Mouse (Mus musculus) T-cell, adult 2 months (primary cell): ENCODE measurements around the gene Rgs16.
A peak's percentile ranks its signal among the peaks of the same experiment; 100 is the strongest.
"Not testable (repeated sequence)": the region's sequence is repeated elsewhere in the genome, so short reads cannot be mapped to it uniquely, and the experiment has no call there.

Source experiments
- DNase-seq: peaks from one replicate; pipeline ENCODE4 v3.0.0; 2022; ENCODE audit warnings: low spot score

Rgs16 gene

DNA sequence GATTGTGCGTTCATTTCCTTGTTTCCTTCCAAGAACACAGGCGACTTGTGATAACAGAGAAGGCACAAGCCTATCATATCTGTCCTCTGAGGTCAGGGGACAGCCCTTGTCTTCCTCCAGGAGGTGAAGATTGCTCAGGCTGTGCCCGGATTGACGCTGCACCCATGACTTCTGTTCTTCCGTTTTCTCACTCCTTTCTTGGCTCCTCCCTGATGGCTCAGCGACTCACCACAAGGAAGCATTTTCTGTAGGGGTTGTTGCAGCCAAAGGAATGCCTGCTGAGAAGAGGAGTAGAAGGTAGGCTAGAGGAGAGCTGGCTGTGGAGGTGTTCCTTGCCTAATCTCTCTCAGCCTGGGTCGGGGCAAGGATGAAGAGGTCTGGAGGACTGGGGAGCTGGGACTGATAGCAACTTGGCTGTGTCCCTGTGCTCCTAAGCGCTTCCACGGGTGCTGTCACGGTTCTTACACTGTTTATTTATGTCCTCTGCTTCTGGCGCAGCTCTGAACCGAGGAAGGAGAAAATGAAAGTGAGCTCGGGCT is 11.7 kb downstream of the Rgs16 start:
- peak; percentile 81 for DNase-seq

DNA sequence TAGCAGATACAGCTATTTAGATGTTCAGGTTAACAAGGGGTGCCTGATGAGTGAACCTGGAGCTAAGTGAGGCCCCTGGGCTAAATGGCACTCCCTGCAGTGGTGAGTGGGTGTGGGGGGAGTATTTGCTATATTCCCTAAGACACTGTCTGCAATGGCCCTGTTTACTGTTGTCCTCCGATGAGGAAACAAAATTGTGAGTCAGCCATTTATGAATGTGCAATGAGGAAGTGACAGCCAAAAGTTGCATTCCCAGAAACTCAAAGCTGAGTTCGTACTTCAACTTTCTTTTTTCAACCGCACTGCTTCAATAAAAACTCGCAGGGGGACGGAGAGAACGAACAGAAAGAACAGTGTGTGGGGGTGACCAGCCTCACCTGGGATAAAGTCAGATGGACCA is 12.4 kb downstream of the Rgs16 start:
- no peak for DNase-seq

DNA sequence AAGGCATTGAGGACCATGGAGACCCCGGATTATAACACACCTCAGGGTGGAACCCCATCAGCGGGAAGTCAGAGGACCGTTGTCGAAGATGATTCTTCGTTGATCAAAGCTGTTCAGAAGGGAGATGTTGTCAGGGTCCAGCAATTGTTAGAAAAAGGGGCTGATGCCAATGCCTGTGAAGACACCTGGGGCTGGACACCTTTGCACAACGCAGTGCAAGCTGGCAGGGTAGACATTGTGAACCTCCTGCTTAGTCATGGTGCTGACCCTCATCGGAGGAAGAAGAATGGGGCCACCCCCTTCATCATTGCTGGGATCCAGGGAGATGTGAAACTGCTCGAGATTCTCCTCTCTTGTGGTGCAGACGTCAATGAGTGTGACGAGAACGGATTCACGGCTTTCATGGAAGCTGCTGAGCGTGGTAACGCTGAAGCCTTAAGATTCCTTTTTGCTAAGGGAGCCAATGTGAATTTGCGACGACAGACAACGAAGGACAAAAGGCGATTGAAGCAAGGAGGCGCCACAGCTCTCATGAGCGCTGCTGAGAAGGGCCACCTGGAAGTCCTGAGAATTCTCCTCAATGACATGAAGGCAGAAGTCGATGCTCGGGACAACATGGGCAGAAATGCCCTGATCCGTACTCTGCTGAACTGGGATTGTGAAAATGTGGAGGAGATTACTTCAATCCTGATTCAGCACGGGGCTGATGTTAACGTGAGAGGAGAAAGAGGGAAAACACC is 13.7 kb downstream of the Rgs16 start:
- no peak for DNase-seq

DNA sequence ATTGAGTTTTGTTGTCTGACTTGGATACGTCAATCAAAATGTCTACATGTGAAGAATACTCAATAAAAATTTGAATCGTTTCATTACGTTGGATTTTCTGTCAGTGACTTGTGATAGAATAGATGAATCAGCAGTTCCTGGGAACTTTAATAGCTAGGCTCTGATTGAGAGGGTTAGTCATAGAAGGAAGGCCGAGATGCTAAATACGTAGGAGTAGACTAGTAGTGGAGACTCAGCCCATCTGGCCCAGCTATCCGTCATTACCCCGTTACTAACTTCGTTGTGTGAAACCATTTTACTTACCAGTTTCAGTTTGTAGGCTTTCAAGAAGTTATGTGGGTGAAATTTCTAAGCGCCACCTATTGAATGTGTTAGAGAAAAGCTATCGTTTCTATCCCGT is 24.0 kb downstream of the Rgs16 start:
- no peak for DNase-seq

DNA sequence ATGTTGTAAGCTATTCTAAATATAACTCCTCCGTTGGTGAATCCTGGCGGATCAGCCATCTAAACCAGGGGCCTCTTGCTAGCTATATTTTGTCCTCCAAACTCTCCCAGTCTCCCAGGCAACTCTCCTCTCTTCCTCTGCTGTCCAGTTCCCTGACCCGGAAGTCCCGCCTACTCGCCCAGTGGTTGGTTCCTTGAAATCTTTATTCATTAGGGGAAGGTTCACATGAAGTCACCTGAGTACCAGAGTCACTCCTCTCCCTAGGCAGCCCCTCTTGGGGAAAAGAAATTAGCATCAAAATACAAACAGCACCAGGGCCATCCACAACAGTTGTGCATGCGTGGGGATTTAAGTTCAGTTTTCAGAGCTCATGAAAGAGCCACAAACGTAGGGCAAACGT is 26.1 kb downstream of the Rgs16 start:
- DNase-seq = no peak

DNA sequence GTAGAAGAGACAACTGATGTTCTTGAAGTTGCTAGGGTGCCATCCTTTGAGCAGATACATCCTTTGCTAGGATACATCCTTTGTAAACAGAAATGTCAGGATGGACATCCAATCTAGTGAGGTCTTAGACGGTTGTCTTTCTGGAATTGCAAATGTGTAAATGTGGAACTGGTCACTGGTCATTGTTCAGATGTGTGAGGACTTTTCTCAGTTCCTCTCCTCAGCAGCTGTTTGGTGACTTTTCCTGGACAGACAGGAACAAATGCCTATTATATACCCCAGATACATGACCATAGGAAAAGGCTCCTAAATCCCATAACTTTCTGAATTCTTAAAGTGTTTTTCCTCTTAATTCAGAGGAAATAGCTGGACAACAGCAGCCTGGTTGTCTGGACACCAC is 27.1 kb downstream of the Rgs16 start:
- DNase-seq = no peak

DNA sequence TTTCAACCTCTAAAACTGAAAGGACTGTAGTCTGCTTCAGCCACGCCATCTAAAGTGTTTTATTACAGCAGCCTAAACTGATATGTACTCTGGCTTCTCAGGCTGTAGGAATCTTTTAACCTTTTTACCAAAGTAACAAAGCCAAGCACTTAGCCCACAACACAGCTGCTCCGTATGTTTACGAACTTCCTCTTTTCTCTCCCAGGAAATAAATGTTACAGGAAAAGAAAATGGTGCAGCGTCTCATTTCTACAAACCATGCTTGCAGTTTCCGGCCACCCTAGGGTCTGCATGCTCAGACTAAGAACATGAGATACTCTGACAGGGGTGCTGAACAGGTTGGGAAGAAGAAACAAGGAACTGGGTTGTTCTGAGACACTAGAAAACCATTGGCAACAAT is 28.3 kb downstream of the Rgs16 start:
- no peak for DNase-seq

DNA sequence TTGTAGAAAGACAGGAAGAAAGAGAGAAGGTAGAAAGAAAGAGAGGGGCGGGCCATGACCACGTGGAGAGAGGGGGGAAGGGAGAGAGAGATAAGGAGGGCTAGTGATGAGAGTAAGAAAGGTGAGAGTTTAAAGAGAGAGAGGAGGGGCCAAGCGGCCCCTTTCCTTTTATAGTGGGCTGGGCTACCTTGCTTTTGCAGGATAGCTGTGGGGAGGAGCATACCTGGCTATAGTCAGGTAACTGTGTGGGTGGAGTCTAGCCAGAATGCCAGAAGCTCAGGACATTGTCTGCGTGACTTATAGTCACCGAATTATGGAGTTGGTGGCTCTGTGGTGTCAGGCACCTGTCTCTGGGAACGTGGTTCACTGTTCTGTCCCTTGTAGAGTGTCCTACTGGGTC is 29.4 kb downstream of the Rgs16 start:
- DNase-seq = not testable (repeated sequence)

DNA sequence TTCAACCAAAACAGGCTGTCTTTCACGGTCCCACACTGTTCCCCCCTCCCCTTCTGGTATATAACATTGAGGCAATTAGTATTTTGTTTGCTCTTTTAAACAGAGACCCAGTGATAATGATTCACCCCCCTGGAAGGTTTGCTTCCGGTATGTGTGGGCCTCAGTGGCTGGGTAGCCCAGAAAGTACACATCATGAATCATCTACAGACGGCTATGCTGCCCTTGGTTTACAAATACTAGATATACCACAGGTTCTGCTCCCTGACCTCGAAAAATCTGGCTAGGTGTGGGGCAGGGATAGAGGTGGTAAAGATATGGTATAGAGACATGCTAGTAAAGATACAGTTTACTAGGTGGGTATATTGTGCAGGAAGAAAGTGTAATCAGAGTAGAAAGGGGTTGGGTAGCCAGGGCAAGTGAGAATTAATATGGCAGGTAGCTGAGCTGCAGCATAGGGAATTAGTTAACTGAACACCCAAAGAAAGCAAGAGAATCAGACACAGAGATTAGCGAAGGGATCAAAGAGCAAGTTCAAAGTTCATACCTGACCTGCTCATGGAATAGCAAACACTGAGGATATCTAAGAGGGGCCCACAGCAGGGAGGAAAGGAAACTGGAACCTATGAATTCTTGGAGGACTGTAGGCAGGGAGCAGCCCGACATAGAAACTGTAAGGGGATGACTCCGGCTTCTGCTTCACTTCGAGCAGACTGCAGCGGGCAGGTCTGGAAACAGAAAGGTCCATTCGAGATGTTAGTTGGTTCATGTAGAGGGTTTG is 30.0 kb downstream of the Rgs16 start:
- DNase-seq = no peak

DNA sequence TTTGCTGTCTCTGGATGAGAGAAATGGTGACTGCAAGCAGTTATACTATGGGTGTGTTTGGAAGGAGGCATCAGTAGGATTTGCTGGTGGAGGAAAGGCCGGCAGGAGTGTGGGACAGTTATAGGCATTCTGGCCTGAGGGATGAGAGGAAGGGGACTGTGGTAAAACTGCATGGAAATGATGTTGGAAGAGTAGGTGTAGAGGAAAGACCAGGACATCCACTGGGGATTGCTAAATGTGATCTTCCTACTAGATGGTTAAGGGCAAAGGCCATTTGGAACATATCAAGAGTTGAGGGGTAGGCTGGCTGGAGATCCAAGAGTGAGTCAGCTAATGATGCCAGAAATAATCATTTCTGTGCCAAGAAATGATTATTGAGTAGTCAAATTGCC is 30.6 kb downstream of the Rgs16 start:
- no peak for DNase-seq

DNA sequence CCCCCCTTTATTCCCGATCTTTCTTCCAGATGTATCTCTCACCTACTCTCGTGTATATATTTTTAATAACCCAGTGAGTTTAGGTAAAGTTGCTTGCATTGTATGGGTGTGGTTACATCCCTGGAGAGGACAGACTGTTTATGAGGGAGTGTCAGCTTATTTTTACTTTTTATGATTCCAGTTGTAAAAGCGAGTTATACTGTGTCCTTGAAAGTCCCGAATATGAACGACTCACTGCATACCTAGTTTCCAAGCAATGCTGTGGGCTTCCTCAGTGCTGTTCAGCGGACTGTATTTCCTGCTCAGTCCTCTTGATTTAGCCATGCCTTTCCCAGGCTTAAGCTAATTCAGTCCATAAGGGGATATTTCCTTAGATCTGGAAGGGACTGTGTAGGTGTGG is 35.0 kb downstream of the Rgs16 start:
- no peak for DNase-seq

DNA sequence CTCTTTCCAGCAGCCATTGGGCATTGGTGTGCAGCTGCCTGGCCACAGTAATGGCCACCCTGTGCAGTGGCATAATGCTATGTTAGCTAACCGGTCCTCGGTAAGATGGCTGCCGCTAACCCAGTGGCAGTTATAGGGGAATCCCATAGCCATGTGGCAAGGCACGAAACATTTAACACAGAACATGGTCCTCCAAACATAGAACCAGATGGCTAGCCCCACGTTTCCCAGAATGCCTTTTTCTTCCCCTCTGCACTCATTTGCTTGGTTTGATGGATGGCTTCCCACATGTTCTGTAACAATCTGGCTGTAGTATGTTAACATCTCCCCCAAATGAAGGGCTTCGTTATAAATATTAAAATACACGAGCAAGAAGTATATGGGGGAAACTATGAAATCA is 36.1 kb downstream of the Rgs16 start:
- DNase-seq = no peak

DNA sequence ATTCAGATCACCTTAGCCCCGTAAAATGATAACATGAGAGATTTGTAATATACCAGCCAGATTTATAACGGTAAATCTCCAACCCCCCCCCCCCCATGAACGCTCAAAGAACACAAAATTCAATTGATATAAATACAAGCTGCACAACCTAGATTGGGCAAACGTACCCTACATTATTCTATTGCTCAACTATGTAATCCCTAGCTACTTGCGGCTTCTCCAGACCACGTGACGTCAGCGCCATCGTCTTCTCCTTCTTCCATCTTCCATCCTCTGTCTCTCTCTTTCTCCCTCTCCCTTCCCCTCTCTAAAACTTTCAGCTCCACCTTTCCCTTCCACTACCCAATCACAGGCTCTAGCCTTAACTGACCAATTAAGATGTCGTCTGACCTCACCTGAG is 38.1 kb downstream of the Rgs16 start:
- DNase-seq = no peak

DNA sequence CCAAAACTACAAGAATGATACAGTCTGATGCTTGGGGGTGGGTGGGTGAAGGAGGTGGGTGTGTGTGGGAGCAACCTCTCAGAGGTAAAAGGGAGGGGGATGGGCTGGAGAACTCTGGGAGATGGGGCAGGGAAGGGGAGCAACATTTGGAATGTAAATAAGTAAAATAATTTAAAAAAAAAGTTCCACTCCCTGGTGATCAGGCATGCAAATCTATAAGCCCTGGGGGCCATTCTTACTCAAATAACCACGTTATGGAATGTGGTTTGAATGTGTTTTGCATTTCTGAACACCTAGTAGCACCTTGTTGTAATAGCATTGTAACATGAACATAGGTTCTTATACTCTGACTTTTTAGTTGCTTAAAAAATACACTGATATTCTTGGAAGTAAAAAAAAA is 43.2 kb downstream of the Rgs16 start:
- no peak for DNase-seq

DNA sequence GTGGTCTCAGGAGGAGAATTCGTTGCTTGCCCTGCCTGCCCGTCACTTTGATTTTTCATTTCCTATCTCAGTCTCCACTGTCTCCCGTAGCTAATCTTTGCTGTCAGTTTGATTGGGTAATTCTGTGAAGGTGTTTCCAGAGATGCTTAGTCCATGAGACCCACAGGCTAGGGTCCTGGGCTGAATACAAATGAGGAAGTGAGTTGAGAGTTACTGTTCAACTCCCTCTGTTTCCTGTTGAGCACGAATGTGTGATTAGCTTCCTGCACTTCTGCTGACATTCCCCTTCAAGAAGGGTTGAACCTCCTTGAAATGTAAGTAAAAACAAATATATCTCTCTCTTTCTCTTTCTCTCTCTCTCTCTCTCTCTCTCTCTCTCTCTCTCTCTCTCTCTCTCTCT is 45.5 kb downstream of the Rgs16 start:
- DNase-seq = no peak

DNA sequence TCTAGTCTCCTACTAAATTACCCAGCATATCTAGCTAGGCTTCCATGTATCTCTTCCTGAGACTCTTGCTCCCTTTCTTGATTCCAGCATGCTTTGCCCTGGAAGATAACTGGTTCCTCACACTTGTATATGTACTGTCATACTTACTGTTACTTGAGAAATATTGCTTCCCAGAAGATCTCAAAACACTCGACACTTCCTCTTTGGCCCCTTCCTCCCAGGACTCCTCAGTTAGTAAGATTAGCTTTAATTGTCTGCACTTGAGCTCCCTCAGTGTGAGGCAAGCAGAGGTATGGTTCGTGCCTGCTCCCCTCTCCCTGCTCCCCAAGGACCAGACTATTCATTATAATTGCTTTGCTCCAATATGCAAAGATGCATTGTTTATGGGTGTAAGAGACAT is 50.6 kb downstream of the Rgs16 start:
- no peak for DNase-seq

DNA sequence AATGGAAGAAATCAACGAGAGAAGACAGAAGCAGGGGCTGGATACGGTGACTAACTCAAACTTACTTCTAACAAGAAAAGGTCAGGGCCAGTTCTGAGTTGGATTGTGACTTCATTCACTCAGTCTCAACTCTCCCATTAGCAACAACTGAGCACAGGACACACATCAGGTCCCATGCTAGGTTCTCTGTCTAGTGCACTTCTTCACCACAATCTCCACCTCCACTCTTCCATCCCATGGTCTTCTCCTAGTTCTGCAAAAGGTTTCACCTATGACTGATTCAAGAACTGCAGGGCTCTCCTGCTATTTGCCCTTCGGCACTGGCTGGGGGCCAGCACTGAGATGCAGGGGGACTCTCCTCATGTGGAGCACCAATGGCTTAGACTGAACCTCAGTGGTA is 54.1 kb downstream of the Rgs16 start:
- DNase-seq = no peak
